Mouse (Mus musculus) small intestine, adult 2 months (tissue): ENCODE measurements around the gene Cacna1b. TPM values are rescaled to one million over a fixed set of nuclear protein-coding genes. Genes with fewer than 3 reads are reported as not detected.

Experiments
- H3K27ac ChIP-seq: fragments of 200-500 bp; 2 replicates; pipeline ENCODE4 v1.5.1; 2012; ENCODE audit warnings: low read depth, low read length, control low read depth, inconsistent platforms; ENCODE audit not compliant: insufficient read depth
- H3K27me3 ChIP-seq: fragments of 200-500 bp; 2 replicates; pipeline ENCODE4 v1.6.1; 2012; ENCODE audit warnings: mild to moderate bottlenecking, moderate library complexity, low read length, inconsistent platforms; ENCODE audit not compliant: control insufficient read depth, insufficient read depth
- H3K36me3 ChIP-seq: fragments of 200-500 bp; 2 replicates; pipeline ENCODE4 v1.6.1; 2012; ENCODE audit warnings: mild to moderate bottlenecking, low read length, control low read depth, inconsistent platforms; ENCODE audit not compliant: control insufficient read depth, insufficient read depth
- H3K4me1 ChIP-seq: fragments of 200-500 bp; 2 replicates; pipeline ENCODE4 v1.6.1; 2012; ENCODE audit warnings: low read length, inconsistent platforms, mixed read lengths; ENCODE audit not compliant: control insufficient read depth, insufficient read depth, insufficient read length
- H3K4me3 ChIP-seq: fragments of 200-500 bp; 2 replicates; pipeline ENCODE4 v1.5.1; 2012; ENCODE audit warnings: low read depth, mild to moderate bottlenecking, control low read depth, inconsistent platforms, low read length, moderate library complexity
- CTCF ChIP-seq: fragments of 200-500 bp; IDR thresholded peaks from 2 replicates; pipeline ENCODE4 v1.5.1; 2012; ENCODE audit warnings: low read depth, mild to moderate bottlenecking, control low read depth, inconsistent platforms, low read length, moderate library complexity, mixed read lengths; ENCODE audit not compliant: insufficient replicate concordance, insufficient read length; ENCODE audit errors: extremely low read depth
- POLR2A ChIP-seq: fragments of 200-500 bp; IDR thresholded peaks from 2 replicates; pipeline ENCODE4 v1.6.1; 2012; ENCODE audit warnings: low read depth, mild to moderate bottlenecking, control low read depth, inconsistent platforms, low read length, moderate library complexity
- WGBS: fragments of 180-500 bp; shearing (Covaris S2); methylation state at CpG from one replicate; pipeline ENCODE4 v1.1.7; 2018; 5-methylcytosine and 5-hydroxymethylcytosine counted together
- polyA plus RNA-seq: library from polyadenylated mRNA; depleted of rRNA; stranded (reverse); fragments of >200 nt; gene quantifications from 2 replicates; pipeline ENCODE4 v1.2.3, GENCODE M21; 2012

The Cacna1b gene
- polyA plus RNA-seq, 1 experiment, result 4.9 TPM

DNA sequence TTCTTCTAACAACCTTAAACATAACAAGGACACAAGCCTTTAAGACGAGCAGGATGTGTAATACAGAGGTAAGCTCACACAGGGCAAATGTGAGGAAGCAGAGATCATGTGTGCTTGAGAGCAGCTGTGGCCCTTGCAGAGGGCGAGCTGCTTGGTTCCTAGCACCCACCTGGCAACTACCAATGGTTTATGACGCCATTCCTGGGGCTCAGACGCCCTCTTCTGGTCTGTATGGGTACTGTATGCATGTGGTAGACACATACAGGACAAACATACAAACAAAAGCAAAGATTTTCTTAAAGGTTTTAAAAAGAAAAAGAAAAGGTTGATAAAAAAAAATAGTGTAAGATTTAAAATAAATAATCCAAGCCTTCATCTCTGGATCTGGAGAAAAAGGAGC, 18.3 kb upstream of the Cacna1b start:
- no peaks in the 10 kb centered on the region for H3K4me1 ChIP-seq
- H3K4me3 ChIP-seq, result no peak overlapping the region
- no peaks in the 10 kb centered on the region for H3K36me3 ChIP-seq
- no peaks in the 10 kb centered on the region for H3K27me3 ChIP-seq
- 46% methylated on average over 4 of the region's 4 CpGs for WGBS
- H3K27ac ChIP-seq, result no peak overlapping the region
- TF ChIP-seq CTCF, result no peak
- no peak for TF ChIP-seq POLR2A

- TF ChIP-seq CTCF, result no peak
- TF ChIP-seq POLR2A, result no peak
- WGBS, result 19% methylated on average over 4 of the region's 5 CpGs
- H3K27me3 ChIP-seq, result no peaks in the 10 kb centered on the region
- no peaks in the 10 kb centered on the region for H3K36me3 ChIP-seq
- H3K4me3 ChIP-seq, result no peak overlapping the region
- H3K27ac ChIP-seq, result no peak overlapping the region
- no peaks in the 10 kb centered on the region for H3K4me1 ChIP-seq
Observed at GRCm38 (mm10) chr2:24776831-24777230, 13.9 kb upstream of the Cacna1b start.

DNA sequence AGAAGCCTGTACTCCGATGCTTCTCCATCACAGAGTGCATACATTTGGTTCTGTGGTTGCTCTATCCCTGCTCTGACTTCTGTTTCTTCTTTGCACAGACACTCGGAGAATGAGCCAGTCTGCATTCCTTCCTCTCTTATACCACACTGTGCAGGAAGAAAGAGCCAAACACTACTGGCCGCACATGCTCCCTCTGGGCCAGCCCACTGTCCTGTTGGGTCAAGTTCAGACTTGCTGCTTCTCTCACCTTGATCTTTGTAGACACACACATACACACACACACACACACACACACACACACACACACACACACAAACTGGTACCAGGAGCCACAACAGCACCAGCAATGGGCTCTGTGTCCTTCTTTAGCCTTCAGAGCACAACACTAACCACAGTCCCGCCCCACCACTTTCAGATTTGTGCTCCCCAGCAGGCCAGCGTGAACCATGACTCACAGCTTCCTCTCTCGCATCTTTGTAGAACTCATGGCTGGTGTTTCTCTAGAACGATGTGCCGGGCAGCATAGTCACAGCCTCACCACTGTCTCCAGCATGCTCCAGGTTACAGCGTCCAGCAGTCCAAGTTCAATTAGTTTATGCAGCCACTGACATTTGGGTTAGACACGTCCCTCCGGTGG, 13.1 kb upstream of the Cacna1b start:
- H3K27ac ChIP-seq, result no peak overlapping the region
- no peaks in the 10 kb centered on the region for H3K27me3 ChIP-seq
- H3K4me1 ChIP-seq, result no peaks in the 10 kb centered on the region
- no peaks in the 10 kb centered on the region for H3K36me3 ChIP-seq
- whole genome bisulfite sequencing, result 67% methylated on average over 11 of the region's 11 CpGs
- H3K4me3 ChIP-seq, result no peak overlapping the region
- TF ChIP-seq CTCF, result no peak
- TF ChIP-seq POLR2A, result no peak

DNA sequence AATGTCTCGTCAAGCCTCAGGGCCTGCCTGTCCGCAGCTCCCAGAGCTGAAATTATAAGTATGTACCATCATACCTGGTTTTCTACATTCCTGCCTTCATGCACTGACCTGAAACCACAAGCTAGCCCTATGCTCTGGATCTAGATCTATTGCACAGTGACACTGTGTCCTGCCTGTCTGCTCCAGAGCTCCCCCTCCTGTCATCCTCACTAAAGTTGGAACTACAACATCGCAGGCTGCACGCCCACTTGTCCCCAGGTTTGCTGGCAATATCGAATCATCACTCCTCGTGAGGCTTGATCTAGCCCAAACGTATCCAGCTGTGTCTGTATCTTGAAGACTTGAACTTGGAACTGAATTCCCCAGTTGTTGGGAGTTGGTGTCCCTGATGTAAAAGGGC, 11.9 kb upstream of the Cacna1b start:
- no peaks in the 10 kb centered on the region for H3K4me1 ChIP-seq
- no peak overlapping the region for H3K4me3 ChIP-seq
- H3K36me3 ChIP-seq, result no peaks in the 10 kb centered on the region
- WGBS, result 60% methylated on average over 7 of the region's 7 CpGs
- TF ChIP-seq POLR2A (no peak), CTCF (no peak)
- no peaks in the 10 kb centered on the region for H3K27me3 ChIP-seq
- H3K27ac ChIP-seq, result no peak overlapping the region

GRCm38 (mm10) chr2:24770861-24771260, 7.9 kb upstream of the Cacna1b start:
- 73% methylated on average over 4 of the region's 4 CpGs for WGBS
- Histone ChIP-seq H3K36me3 (no peaks in the 10 kb centered on the region), H3K4me1 (no peaks in the 10 kb centered on the region), H3K4me3 (no peak overlapping the region), H3K27ac (no peak overlapping the region), H3K27me3 (no peaks in the 10 kb centered on the region)
- TF ChIP-seq CTCF (no peak), POLR2A (no peak)

GRCm38 (mm10) chr2:24762446-24762960, 449 bp downstream of the Cacna1b start:
- 2% methylated on average over 51 of the region's 52 CpGs for WGBS
- H3K4me3 ChIP-seq, result peak overlapping the region; percentile 62
- H3K27me3 ChIP-seq, result peaks cover 10% of the 10 kb centered on the region
- no peak overlapping the region for H3K27ac ChIP-seq
- TF ChIP-seq POLR2A, result no peak
- no peak for TF ChIP-seq CTCF
- H3K36me3 ChIP-seq, result no peaks in the 10 kb centered on the region
- H3K4me1 ChIP-seq, result peaks cover 8% of the 10 kb centered on the region

DNA sequence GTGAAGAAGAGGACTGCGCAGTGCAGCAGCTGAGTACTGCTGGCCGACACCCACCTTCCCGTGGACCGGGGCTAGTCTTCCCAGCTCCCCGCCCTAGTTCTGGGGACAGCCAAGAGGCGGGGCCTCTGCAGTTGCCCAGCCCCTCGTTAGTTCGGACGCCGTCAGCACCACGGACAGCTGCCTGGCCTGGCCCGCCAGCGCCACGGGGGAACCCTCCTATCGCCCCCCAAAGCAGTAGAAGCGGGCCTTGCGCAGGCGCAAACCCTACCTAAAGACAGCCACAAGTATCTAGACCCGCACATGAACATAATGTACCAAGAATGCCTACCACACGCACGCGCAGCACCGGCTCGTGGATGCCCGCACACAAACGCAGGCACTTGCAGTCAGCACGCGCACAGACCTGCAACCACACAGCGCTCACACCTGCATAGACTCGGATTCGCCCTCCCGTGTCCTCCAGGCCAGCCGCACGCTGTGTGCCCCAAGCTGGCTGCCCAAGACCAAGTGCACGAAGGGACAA, 968 bp downstream of the Cacna1b start:
- H3K27me3 ChIP-seq, result peaks cover 10% of the 10 kb centered on the region
- no peaks in the 10 kb centered on the region for H3K36me3 ChIP-seq
- H3K4me3 ChIP-seq, result peak overlapping the region; percentile 62
- no peak overlapping the region for H3K27ac ChIP-seq
- WGBS, result 1% methylated on average over 34 of the region's 35 CpGs
- no peak for TF ChIP-seq POLR2A
- H3K4me1 ChIP-seq, result peaks cover 8% of the 10 kb centered on the region
